Mouse (Mus musculus) neural tube, embryonic 12.5 days (tissue): ENCODE results near the gene Arhgef17. TPM values are rescaled to one million over a fixed set of nuclear protein-coding genes. Genes with fewer than 3 reads are reported as not detected.
A peak's percentile ranks its signal among the peaks of the same experiment; 100 is the strongest.

ENCODE experiments used
- ATAC-seq: fragments of 200-750 bp; cut with Nextera tagmentation; 2 replicates; pipeline ENCODE4 v1.8.0; 2017; ENCODE audit warnings: low read depth, mild to moderate bottlenecking, moderate TSS enrichment, moderate library complexity; ENCODE audit not compliant: low FRiP score
- H3K27ac ChIP-seq: fragments of 300-500 bp; sonication (generic); 2 replicates; pipeline ENCODE4 v1.5.1; 2016
- H3K27me3 ChIP-seq: fragments of 300-500 bp; sonication (generic); replicated peaks from 2 replicates; pipeline ENCODE4 v1.6.1; 2016; ENCODE audit warnings: mild to moderate bottlenecking
- H3K36me3 ChIP-seq: fragments of 300-500 bp; sonication (generic); 2 replicates; pipeline ENCODE4 v1.6.1; 2016; ENCODE audit warnings: mild to moderate bottlenecking
- H3K4me1 ChIP-seq: fragments of 300-500 bp; sonication (generic); 2 replicates; pipeline ENCODE4 v1.6.1; 2016
- H3K4me2 ChIP-seq: fragments of 300-500 bp; sonication (generic); replicated peaks from 2 replicates; pipeline ENCODE4 v1.6.1; 2016; ENCODE audit warnings: mild to moderate bottlenecking
- H3K4me3 ChIP-seq: fragments of 300-500 bp; sonication (generic); 2 replicates; pipeline ENCODE4 v1.5.1; 2016
- H3K9ac ChIP-seq: fragments of 300-500 bp; sonication (generic); 2 replicates; pipeline ENCODE4 v1.6.1; 2016; ENCODE audit warnings: mild to moderate bottlenecking
- H3K9me3 ChIP-seq: fragments of 300-500 bp; sonication (generic); 2 replicates; pipeline ENCODE4 v1.6.1; 2016; ENCODE audit warnings: mild to moderate bottlenecking
- WGBS: fragments of 180-500 bp; shearing (Covaris S2); methylation state at CpG from one replicate; pipeline ENCODE4 v1.1.7; 2016; 5-methylcytosine and 5-hydroxymethylcytosine counted together
- polyA plus RNA-seq: library from polyadenylated mRNA; unstranded; fragments of >200 nt; fragmentation: Nextera tagmentation; extraction: Ambion mirVana; gene quantifications from 2 replicates; pipeline ENCODE4 v1.2.1, GENCODE M21; 2016

Arhgef17 gene
- polyA plus RNA-seq, 1 experiment from 2014 or later = 7.9 TPM

DNA sequence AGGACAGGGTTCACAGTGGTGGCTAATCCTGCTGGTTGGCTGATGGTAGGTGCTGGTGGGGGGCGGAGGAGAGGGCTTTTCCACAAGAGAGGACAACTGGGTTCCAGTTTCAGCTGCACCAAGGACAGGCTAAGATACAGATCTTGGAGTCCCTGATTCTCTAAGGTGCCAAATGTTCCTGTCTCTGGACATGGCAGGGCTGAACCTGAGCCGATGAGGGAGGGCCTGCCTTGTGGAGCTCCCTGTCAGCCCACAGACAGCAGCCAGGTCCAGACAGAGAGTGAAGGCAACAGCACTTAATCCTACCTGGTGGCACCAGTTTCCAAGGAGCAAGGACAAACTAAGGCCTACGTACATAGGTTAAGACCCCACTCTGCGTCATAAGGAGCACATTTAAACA lies 47.4 kb downstream of the Arhgef17 start:
- H3K9me3 ChIP-seq = no peaks in the 10 kb centered on the region
- 96% methylated on average over 4 of the region's 4 CpGs for WGBS
- no peak overlapping the region for H3K4me2 ChIP-seq
- 0 out of 2 replicates have a peak, but pooled peaks cover 5% of the 10 kb centered on the region for H3K4me1 ChIP-seq
- no peak overlapping the region for H3K9ac ChIP-seq
- no peaks in the 10 kb centered on the region for H3K27me3 ChIP-seq
- peaks cover 52% of the 10 kb centered on the region for H3K36me3 ChIP-seq
- ATAC-seq = no peak
- no peak overlapping the region for H3K27ac ChIP-seq
- no peak overlapping the region for H3K4me3 ChIP-seq

DNA sequence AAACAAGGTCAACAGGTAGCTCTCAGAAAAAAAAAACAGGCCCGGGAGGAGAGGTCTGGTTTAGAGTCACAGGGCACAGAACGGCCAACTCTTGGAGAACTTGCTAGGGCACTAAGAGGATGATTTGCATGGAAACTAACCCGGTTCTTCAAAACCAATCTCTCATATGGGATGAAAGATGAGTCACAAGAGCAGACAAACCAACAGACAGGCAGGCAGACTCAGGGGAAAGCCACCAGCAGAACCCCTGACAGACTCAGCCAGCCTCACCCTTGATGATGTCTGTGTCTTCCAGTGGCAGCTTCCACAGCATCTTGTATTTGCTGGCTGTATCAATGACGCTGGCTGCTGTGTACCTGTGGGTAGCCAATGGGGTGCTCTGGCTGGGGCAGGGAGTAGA lies 50.0 kb downstream of the Arhgef17 start:
- no peak for ATAC-seq
- Histone ChIP-seq H3K9ac (no peak overlapping the region), H3K9me3 (no peaks in the 10 kb centered on the region), H3K36me3 (peaks cover 52% of the 10 kb centered on the region), H3K27ac (no peak overlapping the region), H3K4me2 (no peak overlapping the region), H3K4me3 (no peak overlapping the region), H3K4me1 (0 out of 2 replicates have a peak, but pooled peaks cover 6% of the 10 kb centered on the region), H3K27me3 (no peaks in the 10 kb centered on the region)
- 88% methylated on average over 4 of the region's 4 CpGs for WGBS

DNA sequence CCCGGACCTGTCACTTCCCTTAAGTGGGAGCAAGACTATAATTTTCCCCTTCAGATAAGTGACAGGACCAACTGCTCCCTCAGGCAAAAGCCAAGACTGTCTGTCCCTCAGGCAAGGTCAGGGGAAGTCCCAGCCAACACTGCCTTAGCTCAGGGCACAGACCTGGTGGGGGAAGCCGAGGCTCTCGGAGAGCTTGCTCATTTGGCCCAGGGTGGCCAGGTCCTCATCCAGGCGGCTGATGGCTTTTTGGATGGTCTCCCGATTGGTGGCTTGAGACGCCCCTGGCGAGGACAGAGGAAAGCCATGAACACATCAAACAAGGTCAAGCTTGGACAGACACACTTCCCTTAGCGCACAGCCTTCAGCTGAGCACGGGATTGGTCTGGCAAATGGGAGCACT lies 50.4 kb downstream of the Arhgef17 start:
- Histone ChIP-seq H3K4me3 (no peak overlapping the region), H3K4me1 (0 out of 2 replicates have a peak, but pooled peaks cover 6% of the 10 kb centered on the region), H3K9ac (no peak overlapping the region), H3K36me3 (peaks cover 56% of the 10 kb centered on the region), H3K4me2 (no peak overlapping the region), H3K27me3 (no peaks in the 10 kb centered on the region), H3K9me3 (no peaks in the 10 kb centered on the region), H3K27ac (no peak overlapping the region)
- 88% methylated on average over 9 of the region's 9 CpGs for WGBS
- ATAC-seq = no peak

DNA sequence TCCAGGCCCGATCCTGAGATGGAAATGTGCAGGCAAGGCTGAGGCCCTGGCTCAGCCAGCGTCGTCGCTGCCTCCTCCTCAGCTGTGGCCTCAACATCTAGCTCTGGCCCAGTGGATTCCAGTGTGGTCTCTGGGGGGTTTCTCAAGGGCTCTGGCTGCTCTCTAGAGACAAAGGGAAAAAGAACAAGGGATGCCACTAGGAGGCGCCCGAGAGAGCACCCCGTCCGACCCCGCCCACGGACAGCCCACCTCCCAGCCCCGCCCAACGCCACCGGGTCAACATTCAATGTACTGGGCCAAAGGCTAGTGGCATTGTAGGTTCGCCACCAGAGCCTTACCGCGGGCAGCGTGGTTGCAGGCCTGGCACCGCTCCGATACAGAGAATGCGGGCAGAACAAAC lies 52.3 kb downstream of the Arhgef17 start:
- Histone ChIP-seq H3K36me3 (peaks cover 54% of the 10 kb centered on the region), H3K9ac (no peak overlapping the region), H3K4me1 (0 out of 2 replicates have a peak, but pooled peaks cover 6% of the 10 kb centered on the region), H3K27me3 (no peaks in the 10 kb centered on the region), H3K4me3 (no peak overlapping the region), H3K4me2 (peak overlapping the region; percentile 27; the same call in 1 of the 2 replicates), H3K27ac (no peak overlapping the region), H3K9me3 (no peaks in the 10 kb centered on the region)
- ATAC-seq = 0 out of 2 replicates have a peak, but pooled peaks have one; percentile 42
- WGBS = 13% methylated on average over 20 of the region's 20 CpGs

DNA sequence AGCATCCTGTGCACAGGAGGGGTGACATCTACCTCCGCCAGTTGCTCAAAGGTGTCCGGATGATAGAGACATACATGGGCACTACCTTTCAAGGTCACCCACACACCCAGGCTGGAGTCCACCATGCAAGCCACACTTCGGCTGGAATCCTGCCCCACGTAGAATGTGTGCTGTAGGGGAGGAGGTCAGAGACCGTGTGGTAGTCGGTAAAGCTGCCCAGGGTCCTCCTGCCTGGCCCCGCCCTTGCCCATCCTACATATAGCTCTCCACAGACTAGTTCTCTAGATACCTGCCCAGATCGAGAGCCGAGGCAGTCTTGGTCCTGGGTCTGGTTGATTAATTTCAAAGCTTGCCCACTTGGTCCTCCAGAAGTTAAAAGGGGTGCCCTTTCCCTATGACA lies 55.1 kb downstream of the Arhgef17 start:
- 94% methylated on average over 9 of the region's 9 CpGs for WGBS
- Histone ChIP-seq H3K9me3 (no peaks in the 10 kb centered on the region), H3K27me3 (no peaks in the 10 kb centered on the region), H3K4me3 (no peak overlapping the region), H3K4me1 (0 out of 2 replicates have a peak, but pooled peaks cover 6% of the 10 kb centered on the region), H3K9ac (no peak overlapping the region), H3K36me3 (peaks cover 55% of the 10 kb centered on the region), H3K4me2 (no peak overlapping the region), H3K27ac (no peak overlapping the region)
- no peak for ATAC-seq

DNA sequence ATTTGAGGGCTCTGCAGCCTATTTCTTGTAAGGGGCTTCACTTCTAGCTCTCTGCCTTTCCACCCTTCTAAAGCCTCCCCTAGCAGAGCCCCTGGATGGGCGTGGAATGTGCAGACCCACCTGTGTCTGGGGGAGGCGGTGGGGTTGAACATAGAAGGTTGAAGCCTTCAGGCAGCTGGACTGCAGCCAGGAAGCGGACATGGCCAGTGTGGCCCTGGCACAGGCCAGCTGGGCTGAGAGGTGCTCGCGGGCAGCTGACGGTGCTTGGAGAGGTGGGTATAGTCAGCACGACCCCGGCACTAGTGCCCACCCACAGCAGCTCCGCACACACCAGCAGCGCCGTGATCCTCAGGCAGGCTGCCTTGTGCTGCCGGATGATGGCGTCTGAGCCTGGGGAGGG lies 55.6 kb downstream of the Arhgef17 start:
- Histone ChIP-seq H3K4me2 (no peak overlapping the region), H3K9ac (no peak overlapping the region), H3K27me3 (no peaks in the 10 kb centered on the region), H3K4me1 (0 out of 2 replicates have a peak, but pooled peaks cover 6% of the 10 kb centered on the region), H3K4me3 (no peak overlapping the region), H3K9me3 (no peaks in the 10 kb centered on the region), H3K27ac (no peak overlapping the region), H3K36me3 (peaks cover 52% of the 10 kb centered on the region)
- no peak for ATAC-seq
- WGBS = 87% methylated on average over 13 of the region's 13 CpGs

DNA sequence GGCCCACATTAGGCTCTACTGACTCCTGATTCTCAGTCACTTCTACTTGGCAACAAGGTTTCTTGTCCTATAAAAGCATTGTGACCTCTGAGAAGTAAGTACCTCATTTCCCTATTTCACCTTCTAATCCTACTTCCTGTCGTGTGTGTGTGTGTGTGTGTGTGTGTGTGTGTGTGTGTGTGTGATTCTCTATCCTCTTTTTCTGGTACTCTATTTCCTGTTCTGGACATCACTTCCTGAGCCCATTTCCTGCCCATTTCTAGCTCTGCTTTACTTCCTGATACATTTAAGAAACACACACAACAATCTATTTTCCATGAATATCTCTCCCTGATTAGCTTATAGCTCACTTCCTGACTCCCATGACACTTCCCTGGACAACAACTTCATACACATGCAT lies 56.1 kb downstream of the Arhgef17 start:
- Histone ChIP-seq H3K27ac (no peak overlapping the region), H3K4me2 (no peak overlapping the region), H3K9me3 (no peaks in the 10 kb centered on the region), H3K27me3 (no peaks in the 10 kb centered on the region), H3K4me1 (0 out of 2 replicates have a peak, but pooled peaks cover 6% of the 10 kb centered on the region), H3K36me3 (peaks cover 47% of the 10 kb centered on the region), H3K9ac (no peak overlapping the region), H3K4me3 (no peak overlapping the region)
- 100% methylated on average over 1 of the region's 1 CpGs for WGBS
- no peak for ATAC-seq

DNA sequence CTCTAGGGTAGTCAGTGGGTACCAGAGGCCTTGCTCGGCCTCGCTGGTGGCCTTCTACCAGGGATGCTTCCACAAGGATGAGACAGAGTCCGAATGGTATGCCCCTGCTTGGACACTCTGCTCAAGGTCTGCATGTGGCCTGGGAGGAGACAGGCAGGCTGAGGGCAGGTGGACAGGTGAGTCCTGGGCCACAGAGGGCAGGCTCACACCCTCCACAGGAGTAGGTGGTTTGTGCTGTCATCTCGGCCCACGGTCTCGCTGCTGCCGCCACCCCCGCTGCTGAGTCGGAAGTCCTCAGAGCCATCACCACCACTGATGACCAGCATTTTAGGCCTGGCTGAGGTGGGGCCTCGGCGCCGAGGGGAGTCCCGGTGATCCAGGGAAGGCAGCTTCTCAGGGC lies 58.7 kb downstream of the Arhgef17 start:
- no peak overlapping the region for H3K4me3 ChIP-seq
- H3K9me3 ChIP-seq = no peaks in the 10 kb centered on the region
- 93% methylated on average over 13 of the region's 13 CpGs for WGBS
- no peak overlapping the region for H3K4me2 ChIP-seq
- no peak for ATAC-seq
- no peaks in the 10 kb centered on the region for H3K27me3 ChIP-seq
- H3K36me3 ChIP-seq = peaks cover 33% of the 10 kb centered on the region
- no peak overlapping the region for H3K9ac ChIP-seq
- H3K27ac ChIP-seq = no peak overlapping the region
- H3K4me1 ChIP-seq = no peaks in the 10 kb centered on the region

DNA sequence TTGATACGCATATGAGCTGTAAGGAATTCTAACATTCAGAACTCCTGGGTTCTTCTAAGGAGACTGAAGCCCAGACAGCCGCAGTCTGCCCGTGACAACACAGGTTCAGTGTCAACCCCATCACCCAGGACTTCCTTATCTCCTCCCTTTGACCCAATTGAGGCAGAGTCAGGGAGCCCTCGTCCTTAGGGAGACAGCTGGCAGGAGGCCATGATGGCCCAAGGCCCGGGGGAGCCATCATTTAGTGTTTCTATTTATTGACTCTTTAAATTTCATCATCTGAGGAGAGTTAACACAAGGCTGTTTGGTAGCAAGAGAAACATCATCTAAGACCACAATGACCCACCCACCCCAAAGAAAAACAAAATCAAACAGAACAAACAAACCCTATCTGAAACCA lies 60.0 kb downstream of the Arhgef17 start:
- H3K9ac ChIP-seq = no peak overlapping the region
- H3K27ac ChIP-seq = no peak overlapping the region
- peaks cover 30% of the 10 kb centered on the region for H3K36me3 ChIP-seq
- H3K4me2 ChIP-seq = no peak overlapping the region
- no peak overlapping the region for H3K4me3 ChIP-seq
- H3K9me3 ChIP-seq = no peaks in the 10 kb centered on the region
- ATAC-seq = no peak
- WGBS = 85% methylated on average over 5 of the region's 5 CpGs
- H3K27me3 ChIP-seq = no peaks in the 10 kb centered on the region
- no peaks in the 10 kb centered on the region for H3K4me1 ChIP-seq

DNA sequence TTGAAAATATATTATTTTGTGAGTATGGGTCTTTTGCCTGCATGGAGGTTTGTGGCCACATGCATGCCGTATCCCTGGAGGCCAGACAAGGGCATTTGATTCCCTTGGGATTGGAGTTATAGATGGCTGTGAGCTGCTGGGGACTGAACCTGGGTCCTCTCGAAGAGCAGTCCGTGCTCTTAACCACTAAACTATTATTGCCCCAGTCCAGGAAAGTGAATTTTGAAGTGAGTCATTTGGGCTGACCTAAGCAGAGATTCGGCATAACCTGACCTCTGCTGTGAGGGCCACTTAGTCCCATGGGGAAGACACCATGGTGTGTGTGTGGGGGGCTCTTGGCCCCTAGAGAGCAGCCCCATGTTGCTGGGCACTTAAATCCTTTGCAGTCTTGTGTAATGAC lies 60.6 kb downstream of the Arhgef17 start:
- H3K4me2 ChIP-seq = no peak overlapping the region
- no peaks in the 10 kb centered on the region for H3K4me1 ChIP-seq
- H3K9me3 ChIP-seq = no peaks in the 10 kb centered on the region
- no peak overlapping the region for H3K27ac ChIP-seq
- 92% methylated on average over 4 of the region's 4 CpGs for WGBS
- H3K4me3 ChIP-seq = no peak overlapping the region
- ATAC-seq = no peak
- no peaks in the 10 kb centered on the region for H3K27me3 ChIP-seq
- peaks cover 25% of the 10 kb centered on the region for H3K36me3 ChIP-seq
- no peak overlapping the region for H3K9ac ChIP-seq

DNA sequence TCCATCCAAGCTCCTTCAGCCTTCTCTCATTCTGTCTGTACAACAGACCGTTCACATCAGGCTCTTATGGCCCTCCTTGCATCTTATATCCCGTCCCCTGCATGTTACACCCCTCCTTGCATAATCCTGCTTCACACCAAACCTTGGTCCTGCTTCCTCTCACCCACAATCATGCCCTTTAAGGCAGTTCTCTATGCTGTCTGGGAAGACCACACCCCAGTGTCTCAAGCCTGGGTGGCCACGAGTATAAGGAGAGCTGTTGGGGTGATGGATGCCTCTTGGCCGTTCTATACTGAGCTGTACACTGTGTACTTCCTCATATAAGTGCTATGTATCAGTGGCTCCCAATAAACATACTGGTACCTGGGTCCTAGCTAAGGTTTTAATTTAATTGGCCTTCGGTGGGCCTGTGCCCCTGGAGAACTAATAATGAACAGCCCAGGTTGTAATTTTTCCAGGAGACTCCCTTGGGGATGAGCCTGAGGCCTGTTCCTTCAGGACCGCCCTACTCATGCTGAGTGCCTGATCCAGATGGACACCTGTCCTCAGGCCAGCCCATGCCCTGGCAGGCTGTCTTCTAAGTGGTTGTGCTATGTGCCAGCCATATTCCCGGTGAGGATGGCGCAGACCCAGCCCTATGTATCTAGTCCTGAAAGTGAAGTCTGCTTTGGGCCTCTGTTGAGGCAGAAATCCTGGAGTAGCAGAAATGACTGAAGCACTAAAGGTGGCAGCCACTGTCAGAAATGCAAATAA lies 61.9 kb downstream of the Arhgef17 start:
- ATAC-seq = no peak

DNA sequence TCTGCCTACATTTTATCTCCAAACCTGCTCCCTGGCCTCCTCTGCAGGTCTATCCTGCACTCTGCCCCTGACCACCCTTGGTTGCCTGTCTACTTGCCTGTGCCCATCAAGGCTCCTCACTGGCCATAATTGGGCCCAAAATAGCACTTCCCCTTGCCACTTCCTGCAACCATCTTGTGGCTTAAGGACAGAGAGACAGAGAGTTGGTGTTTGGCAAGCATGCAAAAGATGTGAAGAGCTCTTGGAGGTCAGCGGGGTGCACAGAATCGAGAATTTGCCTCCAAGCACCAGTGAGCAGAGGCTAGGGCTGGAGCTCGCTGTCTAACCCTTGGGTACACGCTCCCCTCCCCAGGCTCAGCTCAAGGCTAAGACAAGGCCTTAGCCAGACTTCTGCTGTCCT lies 63.4 kb downstream of the Arhgef17 start:
- peaks cover 12% of the 10 kb centered on the region for H3K36me3 ChIP-seq
- H3K4me3 ChIP-seq = no peak overlapping the region
- H3K4me2 ChIP-seq = no peak overlapping the region
- H3K9ac ChIP-seq = no peak overlapping the region
- no peaks in the 10 kb centered on the region for H3K9me3 ChIP-seq
- no peak overlapping the region for H3K27ac ChIP-seq
- ATAC-seq = no peak
- H3K27me3 ChIP-seq = no peaks in the 10 kb centered on the region
- 78% methylated on average over 4 of the region's 4 CpGs for WGBS
- H3K4me1 ChIP-seq = no peaks in the 10 kb centered on the region

More for the DNA sequence above, 61.9 kb downstream of the Arhgef17 start:
- Histone ChIP-seq H3K36me3 (peaks cover 20% of the 10 kb centered on the region), H3K27ac (no peak overlapping the region), H3K4me1 (no peaks in the 10 kb centered on the region), H3K4me2 (no peak overlapping the region), H3K9me3 (no peaks in the 10 kb centered on the region), H3K27me3 (no peaks in the 10 kb centered on the region), H3K4me3 (no peak overlapping the region), H3K9ac (no peak overlapping the region)
- 84% methylated on average over 8 of the region's 8 CpGs for WGBS

DNA sequence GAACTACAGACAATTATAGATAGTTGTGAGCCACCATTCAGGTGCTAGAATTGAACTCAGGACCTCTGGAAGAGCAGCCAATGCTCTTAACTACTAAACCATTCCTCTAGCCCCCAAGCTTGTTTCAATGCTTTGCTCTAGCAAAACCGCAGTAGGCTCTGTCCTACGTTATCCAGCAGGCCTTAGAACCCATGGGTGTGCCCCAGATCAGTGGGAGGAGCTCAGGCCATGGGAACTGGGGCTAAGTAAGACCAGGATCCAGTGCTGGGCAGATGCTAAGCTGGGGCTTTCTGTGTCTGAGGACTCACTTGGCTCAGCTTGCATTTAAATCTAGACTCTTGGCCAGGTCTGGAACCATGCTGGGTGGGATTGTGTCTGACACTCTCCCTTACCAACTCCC lies 64.3 kb downstream of the Arhgef17 start:
- Histone ChIP-seq H3K9ac (no peak overlapping the region), H3K4me1 (peaks cover 2% of the 10 kb centered on the region; the same call in 1 of the 2 replicates), H3K4me3 (no peak overlapping the region), H3K27ac (no peak overlapping the region), H3K27me3 (no peaks in the 10 kb centered on the region), H3K9me3 (no peaks in the 10 kb centered on the region), H3K4me2 (no peak overlapping the region), H3K36me3 (peaks cover 2% of the 10 kb centered on the region)
- no peak for ATAC-seq
- WGBS = 69% methylated on average over 2 of the region's 2 CpGs
